Mouse (Mus musculus): ENCODE measurements at regions not wholly inside any gene's neighbourhood (a gene's known extent, or its start where the extent isn't known, plus 50 kb on each side); places are given as distances from the start of the nearest gene placed in this dataset.

DNA sequence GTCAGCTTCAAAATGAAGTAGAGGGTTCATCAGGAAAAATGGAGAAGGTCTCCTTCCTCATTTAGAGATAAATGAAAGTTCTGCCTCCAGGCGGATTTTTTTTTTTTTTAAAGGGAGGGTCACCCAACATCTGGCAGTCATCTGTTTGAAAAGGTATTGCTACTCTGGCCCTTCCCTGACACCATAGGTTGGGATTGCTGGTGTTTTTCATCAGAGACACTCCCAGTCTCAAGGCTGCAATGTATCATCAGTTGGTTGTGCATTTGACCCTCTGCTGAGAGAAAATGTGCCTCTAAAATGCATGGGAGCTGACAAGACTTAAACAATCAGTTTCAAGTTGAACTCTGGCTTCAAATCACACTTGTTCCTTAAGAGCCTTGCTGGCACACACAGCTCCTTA is 1344.4 kb downstream of the Mat2b start:
- TF ChIP-seq CTCF (conservative IDR thresholded peaks at IDR 0.05; ENCODE audit: low read length) (no peak), NANOG (IDR thresholded peaks at IDR 0.05; ENCODE audit: borderline replicate concordance, low read length) (no peak)
